Mouse (Mus musculus) kidney, postnatal 14 days (tissue): Measurements from ENCODE around the gene Tomm40.

Source experiments
- DNase-seq: peaks from one replicate; pipeline ENCODE4 v3.0.0; 2022; ENCODE audit warnings: mixed read lengths

The Tomm40 gene

DNA sequence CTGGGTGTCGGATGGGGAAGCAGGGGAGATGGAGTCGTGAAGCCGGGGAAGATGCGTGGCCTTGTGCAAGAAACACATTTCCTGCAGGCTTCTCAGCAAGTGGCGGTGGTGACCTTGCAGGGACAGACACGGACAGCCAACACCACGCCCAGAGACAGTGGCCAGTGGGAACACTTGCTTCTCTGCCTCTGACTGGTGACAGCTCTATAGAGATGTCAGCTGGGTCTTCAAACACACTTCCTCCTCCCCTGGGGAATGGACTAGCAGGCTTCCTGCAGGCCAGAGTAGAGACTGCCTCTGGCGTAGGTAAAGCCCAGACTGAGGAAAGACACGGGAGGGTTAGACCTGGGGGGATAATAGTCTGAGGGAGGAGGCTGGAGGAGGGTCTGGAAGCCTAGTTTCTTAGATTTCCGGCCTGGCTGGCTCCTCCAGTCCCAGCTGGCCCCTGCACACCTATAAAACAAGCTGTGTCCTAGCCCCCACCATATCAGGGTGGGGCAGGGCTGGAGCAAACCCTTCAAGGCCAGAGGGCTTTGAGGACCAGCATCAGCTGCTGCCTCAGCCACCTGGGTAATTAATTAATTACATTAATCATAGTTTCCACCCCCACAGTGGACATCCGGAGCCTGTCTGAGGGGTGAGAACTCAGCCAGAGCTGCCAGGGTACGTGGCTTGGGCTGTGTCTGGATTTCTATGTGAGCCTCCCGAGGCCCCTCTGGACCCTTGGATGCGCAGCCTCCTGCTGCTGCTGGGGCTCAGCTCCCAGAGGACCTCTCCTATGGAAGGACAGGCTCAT, 29.6 kb upstream of the Tomm40 start:
- DNase-seq, result peak; percentile 81

DNA sequence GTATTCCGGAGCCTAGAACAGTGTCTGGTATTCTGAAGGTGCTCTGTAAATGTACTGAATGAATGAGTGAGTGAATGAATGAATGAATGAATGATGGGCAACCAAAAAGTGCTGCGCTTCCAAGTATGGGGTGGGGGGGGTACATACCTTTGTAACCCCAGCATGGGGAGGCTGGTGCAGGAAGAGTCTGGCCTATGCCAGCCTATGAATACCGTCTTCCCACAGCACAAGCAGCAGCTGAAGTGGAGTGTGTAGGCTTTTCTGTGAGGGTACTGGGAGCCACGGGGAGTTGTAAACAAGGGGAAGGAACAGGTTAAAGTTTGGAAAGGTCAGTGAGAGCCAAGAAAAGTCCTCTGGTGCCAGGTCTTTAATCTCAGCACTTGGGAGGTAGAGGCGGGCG, 28.6 kb upstream of the Tomm40 start:
- no peak for DNase-seq

DNA sequence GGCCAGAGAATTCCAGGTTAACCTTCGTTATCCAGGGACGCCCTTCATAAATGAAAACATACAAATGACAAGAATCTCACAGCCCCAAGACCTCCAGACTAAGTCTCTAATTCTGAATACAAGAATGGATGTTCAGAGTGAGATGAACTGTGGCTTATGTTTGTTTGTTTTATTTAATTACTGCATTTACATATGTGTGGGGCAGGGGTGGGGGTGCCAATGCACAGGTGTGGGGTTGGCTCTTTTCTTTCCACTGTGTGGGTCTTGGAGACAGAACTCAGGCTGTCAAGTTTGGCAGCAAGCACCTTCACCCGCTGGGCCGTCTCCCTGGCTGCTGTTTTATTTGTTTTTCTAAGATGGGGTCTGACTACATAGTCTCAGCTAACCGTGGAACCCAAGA, 27.2 kb upstream of the Tomm40 start:
- DNase-seq, result no peak

DNA sequence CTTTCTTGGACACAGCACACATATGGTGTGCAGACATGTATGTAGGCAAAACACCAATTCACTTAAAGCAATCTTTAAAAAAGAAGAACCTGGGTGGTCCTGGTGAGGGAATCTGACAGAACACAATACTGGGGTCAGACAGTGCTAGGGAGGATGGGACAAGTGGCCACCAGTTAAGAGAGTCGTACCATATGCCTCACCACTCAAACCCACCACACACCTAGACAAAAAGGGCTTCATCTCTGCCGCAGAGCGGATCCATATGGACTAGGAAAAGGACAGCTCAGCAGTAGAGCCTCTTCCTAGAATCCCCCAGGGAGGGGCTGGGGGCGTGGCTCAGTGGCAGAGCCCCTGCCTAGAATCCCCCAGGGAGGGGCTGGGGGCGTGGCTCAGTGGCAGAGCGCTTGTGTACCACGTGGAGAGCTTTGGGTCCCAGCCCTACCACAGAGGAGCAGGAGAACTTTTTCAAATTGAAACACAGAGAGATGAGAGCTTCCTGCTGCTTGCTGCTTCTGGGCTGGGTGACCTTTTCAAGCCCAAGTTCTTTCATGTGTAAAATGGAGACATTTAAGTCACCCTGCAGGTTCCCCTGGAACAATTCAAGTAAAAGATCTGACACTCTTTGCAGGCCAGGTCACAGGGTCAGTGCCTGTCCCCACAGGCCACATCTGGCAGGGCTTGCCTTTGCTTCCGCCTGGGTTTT, 26.2 kb upstream of the Tomm40 start:
- peak; percentile 61 for DNase-seq

DNA sequence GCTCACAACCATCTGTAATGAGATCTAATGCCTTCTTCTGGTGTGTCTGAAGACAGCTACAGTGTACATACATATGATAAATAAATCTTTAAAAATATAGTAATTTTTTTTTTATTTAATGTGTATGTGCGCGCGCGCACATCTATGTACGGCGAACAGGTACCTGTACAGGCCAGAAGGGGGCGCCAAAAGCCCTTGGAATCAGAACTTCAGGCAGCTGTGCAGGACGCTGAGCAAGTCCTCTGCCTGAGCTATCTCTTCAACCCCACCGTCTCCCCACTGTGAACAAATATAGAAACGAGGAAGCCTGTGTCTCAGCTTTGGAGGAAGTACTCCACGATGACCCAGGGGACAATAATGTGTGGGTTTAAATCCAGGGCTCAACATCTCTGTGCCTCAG, 25.0 kb upstream of the Tomm40 start:
- no peak for DNase-seq

DNA sequence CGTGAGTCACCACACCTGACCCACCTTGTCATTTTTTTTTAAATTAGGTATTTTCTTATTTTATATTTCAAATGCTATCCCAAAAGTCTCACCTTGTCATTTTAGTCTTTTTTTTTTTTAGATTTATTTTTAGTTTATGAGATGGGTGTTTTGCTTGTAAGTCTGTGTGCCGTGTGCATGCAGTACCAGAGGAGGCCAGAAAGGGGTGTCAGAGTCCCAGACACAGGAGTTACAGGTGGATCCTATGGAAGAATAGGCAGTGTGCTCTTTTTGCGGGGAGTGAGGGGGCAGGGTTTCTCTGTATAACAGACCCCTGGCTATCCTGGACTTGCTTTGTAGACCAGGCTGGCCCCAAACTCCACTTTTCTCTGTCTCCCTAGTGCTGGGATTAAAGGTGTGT, 23.5 kb upstream of the Tomm40 start:
- DNase-seq, result no peak

DNA sequence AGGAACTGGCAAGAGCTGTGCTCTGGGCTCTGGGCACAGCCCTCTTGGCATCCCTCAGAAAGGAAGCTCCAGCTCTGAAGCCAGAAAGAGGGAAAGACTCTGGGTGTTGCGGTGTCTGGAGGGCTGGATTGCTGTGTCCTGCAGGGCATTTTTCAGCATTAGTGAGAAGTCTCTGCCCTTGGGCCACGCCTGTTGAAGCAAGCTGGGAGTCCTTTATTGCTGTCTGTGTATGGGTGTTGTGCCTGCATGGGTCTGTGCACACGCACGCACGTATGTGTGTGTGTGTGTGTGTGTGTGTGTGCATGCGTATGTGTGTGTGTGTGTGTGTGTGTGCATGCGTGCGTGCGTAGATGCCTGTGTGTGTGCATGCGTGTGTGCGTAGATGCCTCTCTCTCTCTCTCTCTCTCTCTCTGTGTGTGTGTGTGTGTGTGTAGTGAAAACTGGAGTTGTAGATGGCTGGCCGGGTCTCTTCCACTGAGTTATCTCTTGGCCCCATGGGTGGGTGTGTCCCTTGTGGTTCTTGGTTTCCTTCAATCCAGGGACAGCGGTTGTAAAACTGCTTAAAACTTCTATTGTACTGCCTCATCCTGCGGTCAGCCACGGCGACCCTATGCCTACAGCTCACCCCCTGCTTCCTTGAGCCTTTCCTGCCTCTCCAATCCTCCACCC, 21.3 kb upstream of the Tomm40 start:
- DNase-seq, result peak; percentile 39

DNA sequence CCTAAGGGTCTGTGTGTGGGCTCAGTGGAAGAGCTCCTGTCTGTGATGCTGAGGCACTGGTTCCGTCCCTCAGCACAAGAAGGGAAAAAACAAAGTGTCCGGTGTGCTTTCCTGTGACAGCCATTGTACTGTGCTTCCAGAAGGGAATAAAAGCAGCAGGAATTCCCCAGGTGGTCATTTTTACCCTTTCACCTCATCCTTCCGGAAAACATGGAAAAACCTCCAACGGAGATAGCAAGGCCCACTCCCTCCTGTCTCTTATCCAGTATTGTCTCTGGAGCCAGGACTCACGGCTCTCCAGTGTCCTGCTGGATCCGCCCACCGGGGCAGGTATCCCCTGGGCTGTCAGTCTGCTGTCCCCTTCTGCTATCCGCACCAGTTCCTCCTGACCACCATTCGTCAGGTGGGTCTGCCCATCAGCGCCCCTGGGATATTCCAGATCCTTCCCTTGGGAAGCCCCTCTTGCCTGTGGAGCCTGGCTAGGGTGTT, 19.0 kb upstream of the Tomm40 start:
- peak; percentile 40 for DNase-seq

DNA sequence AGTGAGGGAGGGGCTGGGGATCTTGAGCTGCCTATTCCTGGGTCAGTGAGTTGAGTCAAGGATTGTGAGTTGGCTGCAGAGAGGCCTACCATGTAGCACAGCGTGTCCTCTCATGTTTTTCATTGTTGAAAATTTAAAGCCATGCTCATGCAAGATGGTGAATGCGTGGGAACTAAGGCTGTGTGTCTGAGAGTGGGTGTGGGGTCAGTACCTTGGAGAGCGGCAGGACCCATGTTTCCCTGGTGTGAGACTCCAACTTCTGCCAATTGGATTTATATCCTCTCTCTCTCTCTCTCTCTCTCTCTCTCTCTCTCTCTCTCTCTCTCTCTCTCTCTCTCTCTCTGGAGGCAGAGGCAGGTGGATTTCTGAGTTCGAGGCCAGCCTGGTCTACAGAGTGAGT, 11.3 kb upstream of the Tomm40 start:
- DNase-seq, result no peak

DNA sequence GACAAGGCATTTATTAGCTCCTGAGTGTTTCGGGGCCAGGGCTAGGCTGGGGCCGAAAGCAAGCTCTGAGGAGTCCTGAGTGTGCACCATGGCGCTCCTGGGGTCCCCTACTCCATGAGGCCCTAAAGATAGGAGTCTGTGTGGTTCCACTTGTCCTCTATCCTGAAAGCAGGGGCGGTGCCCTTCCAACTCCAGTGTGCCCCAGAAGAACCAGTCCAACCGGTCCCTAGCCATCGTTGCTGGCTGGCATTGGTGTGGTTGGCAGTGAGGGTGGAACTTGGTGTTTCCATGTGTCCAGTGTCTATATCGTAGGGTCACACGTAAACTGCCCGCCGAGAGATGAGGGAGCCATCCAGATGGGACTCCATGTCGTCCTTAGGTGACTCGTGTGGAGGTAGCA, 8.9 kb upstream of the Tomm40 start:
- DNase-seq, result peak; percentile 45

DNA sequence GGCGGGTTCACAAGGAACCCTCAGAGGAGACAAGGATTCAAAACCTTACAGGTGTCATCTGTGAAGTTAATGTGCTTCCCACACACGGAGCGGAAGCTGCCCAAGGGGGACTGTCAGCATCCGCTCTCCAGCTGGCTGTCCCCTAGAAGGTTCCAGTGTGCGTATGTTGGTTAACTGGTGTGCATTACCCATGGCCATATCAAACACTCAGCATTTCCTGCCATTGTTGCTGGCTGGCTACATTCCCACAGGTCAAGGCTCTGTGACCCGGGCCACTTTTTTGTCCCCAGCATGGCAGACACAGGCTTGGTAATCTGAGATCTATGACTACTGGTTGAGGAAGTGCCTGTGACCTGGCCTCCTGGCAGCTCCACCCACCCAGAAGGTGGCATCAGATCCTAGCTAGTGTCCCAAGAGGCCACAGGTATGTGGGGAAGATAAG, 7.5 kb upstream of the Tomm40 start:
- DNase-seq, result peak; percentile 86

DNA sequence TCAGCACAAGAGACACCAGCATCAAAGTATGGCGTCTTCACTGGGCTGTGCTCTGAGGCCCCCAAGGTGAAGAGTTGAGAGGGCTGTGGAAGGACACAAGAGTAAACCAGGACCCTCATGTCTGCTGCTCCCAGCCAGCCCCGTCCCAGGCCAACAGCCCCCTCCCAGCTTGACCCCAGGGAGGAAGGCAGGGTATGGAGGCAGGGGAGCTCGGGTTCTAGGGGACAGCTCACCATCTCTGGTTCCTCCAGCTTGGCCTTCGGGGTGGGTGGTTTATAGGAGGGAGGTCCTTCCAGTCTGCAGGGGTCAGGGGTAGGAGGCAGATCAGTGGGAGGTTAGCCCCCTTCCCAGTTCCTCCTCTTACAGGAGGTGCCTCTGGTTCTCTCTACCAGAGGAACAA, 4.0 kb upstream of the Tomm40 start:
- DNase-seq, result no peak

DNA sequence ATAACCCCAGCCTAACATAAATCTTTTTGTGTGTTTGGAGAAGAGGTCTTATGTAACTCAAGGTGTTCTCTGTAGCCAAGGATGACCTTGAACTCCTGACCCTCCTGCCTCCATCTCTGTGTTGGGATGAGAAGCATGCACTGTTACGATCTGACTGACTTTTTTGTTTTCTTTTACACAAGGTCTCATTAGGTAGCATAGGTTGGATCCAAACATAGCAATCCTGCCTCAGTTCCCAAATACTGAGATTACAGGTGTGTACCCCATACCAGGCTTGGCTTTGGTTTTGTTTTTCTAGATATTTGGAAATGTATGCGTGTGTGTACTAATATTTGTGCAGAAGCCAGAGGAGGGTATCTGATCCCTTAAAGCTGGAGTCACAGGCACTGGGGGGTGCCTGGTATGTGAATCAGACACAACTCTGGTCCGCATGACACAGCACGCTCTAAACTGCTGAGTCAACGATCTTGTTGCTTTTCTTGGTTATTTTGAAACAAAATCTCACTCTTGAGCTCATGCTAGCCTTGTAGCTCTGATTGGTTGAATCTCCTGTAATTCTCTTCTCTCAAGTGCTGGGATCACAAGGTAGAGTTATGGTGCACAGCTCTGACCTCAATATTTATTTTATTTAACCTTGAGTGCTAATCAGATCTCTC, 3.2 kb upstream of the Tomm40 start:
- DNase-seq, result no peak

DNA sequence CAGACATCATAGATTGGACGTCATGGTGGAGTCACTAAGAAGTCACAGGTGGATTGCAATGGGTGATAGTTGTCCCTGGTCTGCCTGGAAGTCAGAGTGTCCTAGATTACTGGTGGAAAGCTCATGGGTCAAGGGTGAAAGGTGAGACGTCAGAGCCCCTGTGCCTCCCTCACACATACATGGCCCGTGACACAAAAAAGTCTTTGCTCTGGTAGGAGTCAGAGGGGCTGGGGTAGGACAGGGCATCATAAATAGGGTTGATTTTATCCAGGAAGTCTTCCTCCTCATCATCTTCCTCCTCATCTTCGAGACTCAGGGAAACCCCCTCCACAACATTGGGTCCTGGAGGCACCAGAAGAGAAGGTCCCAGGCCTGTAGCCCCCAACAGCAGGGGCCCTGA, 2.1 kb upstream of the Tomm40 start:
- DNase-seq, result no peak

DNA sequence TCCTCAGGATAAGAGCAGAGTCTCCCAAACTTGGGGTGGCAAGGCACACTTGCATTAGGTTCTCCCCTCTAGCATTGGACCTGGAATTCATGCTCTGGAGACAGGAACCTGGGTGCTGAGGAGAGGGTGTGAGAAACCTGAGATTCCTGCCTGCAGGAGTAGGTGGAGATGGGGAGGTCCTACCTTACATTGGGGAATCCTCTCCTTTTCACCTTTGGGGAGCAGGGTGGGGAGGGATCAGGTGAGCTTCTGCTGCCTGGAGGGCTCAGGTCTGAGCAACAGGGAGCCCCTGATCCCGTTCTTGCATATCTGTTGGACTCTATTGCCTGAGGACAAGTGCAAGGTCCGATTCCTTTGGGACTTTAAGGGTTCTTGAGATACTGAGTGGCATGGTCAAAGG, 1.6 kb upstream of the Tomm40 start:
- DNase-seq, result no peak

DNA sequence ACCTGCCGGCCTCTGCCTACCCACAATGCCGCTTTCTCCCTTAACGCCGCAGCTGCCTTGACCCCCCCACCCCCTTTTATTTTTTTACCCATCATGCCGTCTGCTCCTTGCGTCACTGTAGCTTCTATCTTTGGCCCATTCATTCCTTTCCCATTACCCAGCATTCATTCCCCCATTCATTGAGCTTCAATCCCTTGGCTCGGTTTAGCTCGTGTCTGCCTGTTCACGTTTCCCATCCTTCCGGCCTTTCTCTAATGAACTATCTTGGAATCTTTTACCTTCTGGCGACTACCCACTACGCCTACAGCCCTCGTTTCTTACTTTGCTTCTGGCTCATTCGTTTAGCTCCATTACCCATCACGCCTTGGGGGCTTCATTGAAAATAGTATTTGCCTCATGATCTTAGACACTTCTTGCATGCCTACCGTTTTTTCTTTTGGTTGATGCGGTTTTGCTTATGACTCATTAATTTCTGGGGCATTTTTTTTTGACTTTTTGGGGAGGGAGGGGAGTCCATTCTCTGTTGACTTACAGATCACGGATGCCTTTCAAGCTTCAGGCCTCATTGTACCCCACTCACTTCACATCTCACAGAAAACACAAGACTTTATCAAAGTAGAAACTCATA, 931 bp upstream of the Tomm40 start:
- DNase-seq, result no peak

DNA sequence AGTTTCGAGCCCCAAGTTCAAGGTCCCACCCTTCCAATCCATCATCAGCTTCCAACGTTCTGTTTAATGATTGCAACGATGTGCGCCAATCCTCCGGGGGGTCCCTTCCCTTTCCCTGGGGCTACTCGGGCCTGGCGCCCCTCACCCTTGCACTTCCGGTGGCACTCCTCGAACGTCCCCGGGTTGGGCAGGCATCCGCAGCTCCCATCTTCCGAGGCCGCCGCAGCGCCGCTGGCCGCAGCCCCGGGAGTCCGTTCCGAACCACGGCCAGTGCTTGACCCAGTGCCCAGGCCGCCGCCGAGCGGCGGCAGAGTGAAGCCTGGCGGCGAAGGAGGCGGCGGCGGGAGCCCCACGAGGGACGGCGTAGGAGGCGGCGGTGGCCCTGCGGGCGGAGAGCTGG, 402 bp downstream of the Tomm40 start:
- DNase-seq, result no peak

DNA sequence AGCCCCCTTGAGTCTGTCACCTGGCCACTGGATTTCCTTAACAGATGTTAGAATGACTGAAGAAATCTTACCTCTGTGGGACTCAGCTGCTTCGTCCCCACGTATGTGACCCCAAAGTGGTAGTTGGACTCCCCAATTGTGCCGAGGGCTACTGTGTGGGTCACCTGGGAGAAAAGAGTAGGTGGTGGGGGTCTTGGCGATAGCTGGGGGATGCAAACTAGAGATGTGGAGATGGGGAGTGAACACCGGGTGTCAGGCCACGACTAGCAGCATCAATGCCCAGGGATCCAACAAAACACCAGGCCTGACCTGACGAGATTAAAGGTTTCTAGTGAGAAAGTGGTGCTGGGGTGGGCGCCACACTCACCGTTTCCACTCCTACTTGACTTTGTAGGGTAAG, 1.6 kb downstream of the Tomm40 start:
- no peak for DNase-seq

DNA sequence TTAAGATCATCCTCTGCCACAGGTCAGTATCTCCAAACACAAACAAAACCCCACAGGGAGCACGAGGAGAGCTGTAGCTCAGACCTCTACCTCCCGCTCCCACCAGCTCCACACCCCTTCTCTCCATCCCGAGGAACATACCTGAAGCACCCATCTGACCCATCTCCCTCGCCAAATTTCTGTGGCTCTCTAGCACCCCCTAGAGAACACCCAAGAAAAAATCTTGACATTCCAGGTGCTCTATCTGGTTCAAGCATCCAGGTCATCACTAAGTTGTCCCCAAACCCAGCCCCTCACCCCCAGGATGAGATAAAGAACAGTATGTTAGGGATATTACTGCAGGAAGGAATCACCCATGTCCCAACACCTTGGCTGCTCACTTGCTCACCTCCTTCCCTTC, 2.0 kb downstream of the Tomm40 start:
- DNase-seq, result no peak

DNA sequence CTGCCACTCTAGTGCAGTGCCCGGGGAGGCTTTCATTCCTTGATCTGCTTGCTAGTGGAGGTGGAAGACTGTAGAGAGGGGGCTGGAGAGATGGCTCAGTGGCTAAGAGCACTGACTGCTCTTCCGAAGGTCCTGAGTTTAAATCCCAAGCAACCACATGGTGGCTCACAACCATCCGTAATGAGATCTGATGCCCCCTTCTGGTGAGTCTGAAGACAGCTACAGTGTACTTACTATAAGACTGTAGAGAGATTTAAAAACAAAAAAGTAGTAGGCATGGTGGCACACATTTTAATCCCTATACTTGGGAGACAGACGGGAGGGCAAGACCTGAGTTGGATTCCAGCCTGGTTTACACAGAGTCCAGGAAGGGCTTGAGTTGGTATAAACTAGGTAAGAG, 2.8 kb downstream of the Tomm40 start:
- DNase-seq, result no peak

DNA sequence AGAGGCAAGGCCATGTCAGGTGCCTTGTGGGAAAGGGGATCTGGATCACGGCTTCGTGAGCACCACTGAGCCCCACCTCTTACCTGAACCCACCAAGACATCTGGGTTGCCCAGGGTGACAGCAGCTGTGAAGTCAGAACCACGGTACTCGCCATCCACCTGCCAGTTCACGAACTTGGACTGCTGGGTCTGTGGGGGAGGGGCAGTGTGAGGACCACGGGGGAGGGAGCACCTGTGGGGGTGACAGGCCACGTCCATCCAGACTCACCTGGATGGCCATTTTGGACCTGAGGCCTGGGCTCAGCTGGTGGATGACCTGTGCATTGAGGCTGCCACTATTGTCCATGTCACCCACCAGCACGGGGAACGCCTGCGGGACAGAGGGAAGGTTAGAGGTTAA, 4.6 kb downstream of the Tomm40 start:
- DNase-seq, result no peak

DNA sequence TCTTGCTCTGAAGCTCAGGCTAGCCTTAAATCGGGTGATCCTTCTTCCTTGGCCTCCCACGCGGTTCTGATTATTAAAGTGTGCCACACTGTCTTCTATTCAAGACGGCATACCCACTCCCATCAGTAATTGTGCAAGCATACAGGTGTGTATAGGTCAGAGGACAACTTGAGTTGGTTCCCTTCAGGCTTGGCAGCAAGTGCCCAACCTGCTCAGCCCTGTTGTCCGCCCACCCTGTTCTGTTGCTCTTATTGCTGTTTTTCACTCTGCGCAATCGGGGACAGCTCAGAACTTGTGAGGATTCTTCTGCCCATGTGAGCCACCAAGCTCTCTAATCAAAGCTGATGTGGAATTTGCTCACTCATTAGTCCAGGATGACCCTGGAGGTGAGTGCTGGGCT, 10.0 kb downstream of the Tomm40 start:
- DNase-seq, result no peak

DNA sequence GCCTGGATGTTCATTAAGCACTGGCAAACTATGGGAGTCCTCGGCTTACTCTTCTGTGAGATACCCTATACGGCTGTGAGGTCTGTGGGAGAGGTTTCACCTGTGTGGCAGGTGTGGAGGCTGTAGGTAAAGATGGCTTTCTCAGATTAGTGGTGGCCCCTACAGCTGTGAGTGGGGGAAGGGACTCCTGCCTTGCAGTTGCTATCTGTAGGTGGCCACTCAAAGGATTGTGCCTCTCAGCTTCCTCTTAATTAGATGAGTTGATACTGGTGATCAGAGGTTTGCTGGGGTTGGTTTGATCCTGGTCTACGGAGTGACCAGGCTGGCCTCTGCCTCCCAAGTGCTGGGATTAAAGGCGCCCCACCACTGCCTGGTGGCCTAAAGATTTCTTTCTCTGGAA, 10.8 kb downstream of the Tomm40 start:
- DNase-seq, result no peak
